Mouse (Mus musculus) midbrain, embryonic 11.5 days (tissue): Measurements from ENCODE around the gene Phactr2. TPM values are rescaled to one million over a fixed set of nuclear protein-coding genes. Genes with fewer than 3 reads are reported as not detected.

ENCODE experiments used
- ATAC-seq: fragments of 200-750 bp; cut with Nextera tagmentation; 2 replicates; pipeline ENCODE4 v1.8.0; 2017; ENCODE audit warnings: moderate TSS enrichment, moderate library complexity; ENCODE audit not compliant: low FRiP score
- DNase-seq: peaks from one replicate; pipeline ENCODE4 v3.0.0; 2015; ENCODE audit warnings: low spot score; ENCODE audit errors: missing footprints
- H3K27ac ChIP-seq: fragments of 300-500 bp; sonication (generic); 2 replicates; pipeline ENCODE4 v1.5.1; 2014; ENCODE audit warnings: low read depth, low read length
- H3K27me3 ChIP-seq: fragments of 300-500 bp; sonication (generic); 2 replicates; pipeline ENCODE4 v1.6.1; 2014; ENCODE audit warnings: mild to moderate bottlenecking, low read length, moderate library complexity, mixed read lengths; ENCODE audit not compliant: control insufficient read depth, insufficient read depth
- H3K36me3 ChIP-seq: fragments of 300-500 bp; sonication (generic); 2 replicates; pipeline ENCODE4 v1.6.1; 2014; ENCODE audit warnings: mild to moderate bottlenecking, low read length, moderate library complexity, mixed read lengths; ENCODE audit not compliant: control insufficient read depth, insufficient read depth
- H3K4me1 ChIP-seq: fragments of 300-500 bp; sonication (generic); 2 replicates; pipeline ENCODE4 v1.6.1; 2014; ENCODE audit warnings: low read length; ENCODE audit not compliant: control insufficient read depth, insufficient read depth
- H3K4me2 ChIP-seq: fragments of 300-500 bp; sonication (generic); 2 replicates; pipeline ENCODE4 v1.6.1; 2014; ENCODE audit warnings: mild to moderate bottlenecking, moderate library complexity
- H3K4me3 ChIP-seq: fragments of 300-500 bp; sonication (generic); 2 replicates; pipeline ENCODE4 v1.5.1; 2014; ENCODE audit warnings: low read depth, low read length
- H3K9ac ChIP-seq: fragments of 300-500 bp; sonication (generic); 2 replicates; pipeline ENCODE4 v1.6.1; 2014; ENCODE audit warnings: low read length
- H3K9me3 ChIP-seq: fragments of 300-500 bp; sonication (generic); 2 replicates; pipeline ENCODE4 v1.6.1; 2016; ENCODE audit warnings: low read length; ENCODE audit not compliant: control insufficient read depth
- WGBS: fragments of 180-500 bp; shearing (Covaris S2); extraction: QIAGEN DNeasy Blood & Tissue Kit; methylation state at CpG from one replicate; pipeline ENCODE4 v1.1.7; 2014; 5-methylcytosine and 5-hydroxymethylcytosine counted together
- polyA plus RNA-seq: library from polyadenylated mRNA; unstranded; fragments of >200 nt; fragmentation: Nextera tagmentation; extraction: Ambion mirVana; gene quantifications from 2 replicates; pipeline ENCODE4 v1.2.1, GENCODE M21; 2014

Phactr2 gene
- polyA plus RNA-seq, 1 experiment from 2014 or later, result 13.7 TPM

- peaks cover 12% of the 10 kb centered on the region for H3K4me1 ChIP-seq
- no peaks in the 10 kb centered on the region for H3K9me3 ChIP-seq
- H3K27ac ChIP-seq, result no peak overlapping the region
- no peak overlapping the region for H3K4me2 ChIP-seq
- no peak overlapping the region for H3K4me3 ChIP-seq
- no peaks in the 10 kb centered on the region for H3K36me3 ChIP-seq
- no peak for ATAC-seq
- no peak overlapping the region for H3K9ac ChIP-seq
- peak; percentile 83 for DNase-seq
- H3K27me3 ChIP-seq, result no peaks in the 10 kb centered on the region
- WGBS, result 71% methylated on average over 3 of the region's 3 CpGs
These were observed 239.7 kb downstream of the Phactr2 start for GRCm38 (mm10) chr10:13234503-13234902.

DNA sequence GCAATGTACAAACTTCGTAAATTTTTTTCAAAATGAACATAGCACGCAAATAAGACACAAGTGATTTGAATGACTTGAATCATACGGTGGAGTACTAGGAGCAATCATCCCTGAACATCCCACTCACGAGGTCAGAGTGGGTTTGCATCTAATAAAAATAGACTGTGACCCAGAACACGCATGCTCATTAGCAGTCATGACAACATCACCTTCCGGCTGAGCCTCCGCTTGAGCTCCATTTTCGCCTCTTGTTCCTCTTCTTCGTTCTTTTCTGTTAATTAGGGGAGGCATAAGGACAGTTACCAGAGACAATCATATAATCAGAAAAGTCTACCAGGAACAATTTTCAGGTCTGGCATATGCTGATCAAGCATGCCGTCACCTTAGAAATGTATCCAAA is 240.3 kb downstream of the Phactr2 start:
- ATAC-seq (no peak), DNase-seq (peak; percentile 72)
- Histone ChIP-seq H3K9me3 (no peaks in the 10 kb centered on the region), H3K4me2 (no peak overlapping the region), H3K9ac (no peak overlapping the region), H3K36me3 (no peaks in the 10 kb centered on the region), H3K27ac (no peak overlapping the region), H3K4me1 (peaks cover 12% of the 10 kb centered on the region), H3K27me3 (no peaks in the 10 kb centered on the region), H3K4me3 (no peak overlapping the region)
- 80% methylated on average over 10 of the region's 10 CpGs for WGBS

GRCm38 (mm10) chr10:13233143-13233622 is 241.0 kb downstream of the Phactr2 start:
- H3K9ac ChIP-seq, result 0 out of 2 replicates have a peak overlapping the region, but pooled peaks have one; percentile 1
- peaks cover 12% of the 10 kb centered on the region for H3K4me1 ChIP-seq
- no peaks in the 10 kb centered on the region for H3K9me3 ChIP-seq
- peak overlapping the region; percentile 35; the same call in 1 of the 2 replicates for H3K27ac ChIP-seq
- H3K4me2 ChIP-seq, result no peak overlapping the region
- H3K36me3 ChIP-seq, result no peaks in the 10 kb centered on the region
- DNase-seq (no peak), ATAC-seq (peak; percentile 55; the same call in 1 of the 2 replicates)
- no peak overlapping the region for H3K4me3 ChIP-seq
- WGBS, result 31% methylated on average over 2 of the region's 2 CpGs
- H3K27me3 ChIP-seq, result no peaks in the 10 kb centered on the region

DNA sequence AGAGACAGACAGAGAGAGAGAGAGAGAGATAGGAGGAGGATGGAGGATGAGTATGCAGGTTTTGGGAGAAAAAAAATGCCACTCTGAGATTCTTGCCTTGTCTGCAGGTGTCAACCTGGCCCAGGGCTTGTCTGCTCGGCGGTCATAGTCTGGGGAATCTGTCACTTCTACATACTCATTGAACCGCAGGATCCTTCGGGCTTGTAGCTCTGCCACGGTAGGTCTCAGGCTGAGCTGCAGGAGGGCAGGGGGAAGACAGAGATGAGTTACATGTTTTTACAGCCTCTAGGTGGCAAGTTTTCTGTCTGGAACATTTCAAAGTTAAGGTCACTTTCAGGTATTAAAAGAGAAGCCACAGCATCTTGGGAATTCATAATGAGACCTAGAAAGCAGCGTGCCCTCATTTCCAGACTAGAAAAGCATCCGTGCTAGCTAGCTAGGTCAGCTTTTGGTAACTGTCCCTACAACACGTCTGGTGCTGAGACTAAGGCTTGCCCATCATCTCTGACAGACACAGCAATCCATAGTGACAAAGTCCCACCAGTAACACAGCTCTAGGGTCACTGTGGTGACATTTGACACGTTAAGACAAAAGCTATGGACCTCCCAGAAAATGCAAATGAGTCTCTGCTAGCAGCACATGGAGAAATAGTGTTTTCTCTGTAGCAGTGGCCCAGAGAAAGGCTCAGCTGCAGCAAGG is 241.6 kb downstream of the Phactr2 start:
- no peak overlapping the region for H3K4me2 ChIP-seq
- DNase-seq (peak; percentile 86), ATAC-seq (peak; percentile 58; the same call in 1 of the 2 replicates)
- H3K36me3 ChIP-seq, result no peaks in the 10 kb centered on the region
- H3K4me1 ChIP-seq, result peaks cover 12% of the 10 kb centered on the region
- no peak overlapping the region; the same call in 1 of the 2 replicates for H3K27ac ChIP-seq
- no peak overlapping the region for H3K4me3 ChIP-seq
- H3K27me3 ChIP-seq, result no peaks in the 10 kb centered on the region
- H3K9ac ChIP-seq, result no peak overlapping the region
- WGBS, result 50% methylated on average over 9 of the region's 9 CpGs
- no peaks in the 10 kb centered on the region for H3K9me3 ChIP-seq

DNA sequence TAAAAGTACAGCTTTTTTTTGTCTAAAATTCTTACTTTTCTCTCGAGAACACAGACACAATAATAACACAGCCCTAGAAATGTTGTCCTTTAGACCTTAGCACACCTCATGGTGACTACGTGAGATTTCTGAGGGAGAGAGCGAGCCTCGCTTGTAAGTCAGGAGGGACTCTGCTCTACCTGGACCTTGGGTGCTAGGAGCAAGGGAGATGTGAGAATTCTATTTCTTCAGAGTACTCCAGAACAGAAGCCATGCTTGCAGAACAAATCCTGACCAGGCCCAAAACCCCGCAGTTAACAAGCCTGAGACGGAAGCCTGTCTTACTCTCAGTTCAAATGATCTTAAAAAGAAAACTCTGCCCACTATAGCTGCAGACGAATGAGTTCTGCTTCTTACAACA is 243.5 kb downstream of the Phactr2 start:
- no peak overlapping the region for H3K9ac ChIP-seq
- H3K9me3 ChIP-seq, result no peaks in the 10 kb centered on the region
- no peak overlapping the region for H3K27ac ChIP-seq
- 93% methylated on average over 7 of the region's 7 CpGs for WGBS
- no peak overlapping the region for H3K4me2 ChIP-seq
- H3K36me3 ChIP-seq, result no peaks in the 10 kb centered on the region
- no peak for ATAC-seq
- H3K4me3 ChIP-seq, result no peak overlapping the region
- peaks cover 12% of the 10 kb centered on the region for H3K4me1 ChIP-seq
- DNase-seq, result peak; percentile 82
- no peaks in the 10 kb centered on the region for H3K27me3 ChIP-seq

DNA sequence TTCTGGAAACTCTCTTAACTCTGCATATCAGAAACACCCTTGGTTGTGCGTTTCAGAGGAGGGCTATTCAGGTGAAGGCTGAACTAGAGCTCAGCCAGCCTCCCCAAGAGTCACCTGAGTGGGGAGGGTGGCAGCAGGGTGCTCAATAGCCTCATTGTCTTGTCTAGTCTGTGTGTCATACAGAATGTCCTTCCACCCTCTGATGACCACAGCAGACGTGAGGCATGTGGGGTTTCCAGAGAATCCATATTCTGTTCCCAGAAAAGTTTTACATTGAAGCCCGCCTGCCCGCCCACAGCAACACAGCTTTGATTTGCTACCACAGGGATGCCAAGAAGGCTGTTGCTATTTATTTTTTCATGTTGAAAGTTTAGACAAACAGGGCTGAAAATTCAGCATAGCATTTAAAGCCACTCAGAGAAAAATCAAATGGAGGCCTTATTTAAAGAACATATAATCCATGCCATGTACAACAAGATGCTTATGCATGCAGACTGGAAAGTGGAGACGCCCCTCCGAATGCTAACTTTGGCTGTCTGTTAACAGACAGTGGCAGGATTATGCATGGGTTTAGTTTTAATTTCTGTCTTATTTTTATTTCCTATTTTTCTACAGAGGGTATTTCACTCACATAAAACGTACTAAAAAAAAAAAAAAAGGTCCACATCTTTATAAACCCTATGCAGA is 248.7 kb downstream of the Phactr2 start:
- DNase-seq, result no peak
- H3K27me3 ChIP-seq, result no peaks in the 10 kb centered on the region
- no peak for ATAC-seq
- no peak overlapping the region for H3K4me2 ChIP-seq
- H3K36me3 ChIP-seq, result no peaks in the 10 kb centered on the region
- WGBS, result 85% methylated on average over 7 of the region's 7 CpGs
- H3K4me1 ChIP-seq, result no peaks in the 10 kb centered on the region
- H3K9ac ChIP-seq, result no peak overlapping the region
- H3K27ac ChIP-seq, result no peak overlapping the region
- H3K9me3 ChIP-seq, result no peaks in the 10 kb centered on the region
- H3K4me3 ChIP-seq, result no peak overlapping the region

GRCm38 (mm10) chr10:13222135-13222534 is 252.1 kb downstream of the Phactr2 start:
- WGBS, result 85% methylated on average over 3 of the region's 3 CpGs

GRCm38 (mm10) chr10:13220061-13220460 is 254.2 kb downstream of the Phactr2 start:
- DNase-seq (no peak), ATAC-seq (no peak)
- Histone ChIP-seq H3K4me3 (no peak overlapping the region), H3K27ac (no peak overlapping the region), H3K4me1 (no peaks in the 10 kb centered on the region), H3K9ac (no peak overlapping the region), H3K27me3 (no peaks in the 10 kb centered on the region), H3K36me3 (no peaks in the 10 kb centered on the region), H3K4me2 (no peak overlapping the region), H3K9me3 (no peaks in the 10 kb centered on the region)
- 59% methylated on average over 1 of the region's 1 CpGs for WGBS

More at GRCm38 (mm10) chr10:13222135-13222534, 252.1 kb downstream of the Phactr2 start:
- no peak overlapping the region for H3K4me3 ChIP-seq
- no peaks in the 10 kb centered on the region for H3K4me1 ChIP-seq
- no peaks in the 10 kb centered on the region for H3K36me3 ChIP-seq
- no peaks in the 10 kb centered on the region for H3K9me3 ChIP-seq
- no peak for DNase-seq
- H3K27me3 ChIP-seq, result no peaks in the 10 kb centered on the region
- ATAC-seq, result no peak
- no peak overlapping the region for H3K4me2 ChIP-seq
- H3K9ac ChIP-seq, result no peak overlapping the region
- no peak overlapping the region for H3K27ac ChIP-seq

GRCm38 (mm10) chr10:13213956-13214355 is 260.3 kb downstream of the Phactr2 start:
- ATAC-seq, result no peak
- no peaks in the 10 kb centered on the region for H3K4me1 ChIP-seq
- DNase-seq, result peak; percentile 53
- no peaks in the 10 kb centered on the region for H3K36me3 ChIP-seq
- 87% methylated on average over 12 of the region's 12 CpGs for WGBS
- H3K9ac ChIP-seq, result no peak overlapping the region
- no peak overlapping the region for H3K4me2 ChIP-seq
- H3K27me3 ChIP-seq, result no peaks in the 10 kb centered on the region
- H3K27ac ChIP-seq, result no peak overlapping the region
- no peaks in the 10 kb centered on the region for H3K9me3 ChIP-seq
- H3K4me3 ChIP-seq, result no peak overlapping the region
